Mouse (Mus musculus): ENCODE data around the gene Arhgef3. TPM values are rescaled to one million over a fixed set of nuclear protein-coding genes. Genes with fewer than 3 reads are reported as not detected.

Gene Arhgef3
- total and polyA plus RNA-seq, 2 experiments from 2014 or later, result 17.9 to 21.4 TPM

DNA sequence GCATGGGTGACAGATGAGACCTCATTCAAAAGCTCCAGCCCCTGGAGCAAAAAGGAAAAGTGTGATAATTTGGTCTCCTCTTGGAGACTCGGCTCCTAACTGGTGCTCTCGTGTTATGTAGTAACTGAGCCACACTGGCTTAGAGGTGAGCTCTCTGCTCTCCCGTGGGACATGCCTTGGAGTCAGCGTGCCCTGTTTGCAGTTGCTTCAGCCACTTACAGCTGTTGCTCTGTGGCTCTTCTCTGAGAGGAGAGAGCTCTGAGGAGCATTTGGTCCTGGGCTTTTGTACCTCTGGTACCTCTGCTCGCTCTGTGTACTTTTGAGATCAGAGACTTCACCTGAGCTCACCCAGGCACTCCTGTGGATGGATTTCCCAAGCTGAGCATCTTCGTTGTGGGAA is 40.4 kb downstream of the Arhgef3 start:
- 81% methylated on average over 6 of the region's 6 CpGs for WGBS
- Histone ChIP-seq H3K4me2 (ENCODE audit: low read depth, low read length) (no peak overlapping the region), H3K9ac (replicated peaks; ENCODE audit: low read depth, low read length) (no peak overlapping the region), H3K36me3 (replicated peaks; ENCODE audit: control insufficient read depth, insufficient read depth, low read length) (no peaks in the 10 kb centered on the region), H3K27me3 (ENCODE audit: control insufficient read depth, insufficient read depth, low read length) (no peaks in the 10 kb centered on the region), H3K4me1 (ENCODE audit: control insufficient read depth, insufficient read depth) (peaks cover 24% of the 10 kb centered on the region), H3K4me3 (ENCODE audit: low read depth, low read length) (no peak overlapping the region), H3K9me3 (replicated peaks; ENCODE audit: control insufficient read depth, low read length) (no peaks in the 10 kb centered on the region), H3K27ac (ENCODE audit: low read depth) (no peak overlapping the region)
- TF ChIP-seq CTCF (IDR thresholded peaks at IDR 0.05; ENCODE audit: low read depth) (no peak), EP300 (IDR thresholded peaks at IDR 0.05; ENCODE audit: low read depth) (no peak)
- DNase-seq (ENCODE audit: low spot score), result no peak
- no peak for ATAC-seq (ENCODE audit: insufficient read depth, low read depth)

DNA sequence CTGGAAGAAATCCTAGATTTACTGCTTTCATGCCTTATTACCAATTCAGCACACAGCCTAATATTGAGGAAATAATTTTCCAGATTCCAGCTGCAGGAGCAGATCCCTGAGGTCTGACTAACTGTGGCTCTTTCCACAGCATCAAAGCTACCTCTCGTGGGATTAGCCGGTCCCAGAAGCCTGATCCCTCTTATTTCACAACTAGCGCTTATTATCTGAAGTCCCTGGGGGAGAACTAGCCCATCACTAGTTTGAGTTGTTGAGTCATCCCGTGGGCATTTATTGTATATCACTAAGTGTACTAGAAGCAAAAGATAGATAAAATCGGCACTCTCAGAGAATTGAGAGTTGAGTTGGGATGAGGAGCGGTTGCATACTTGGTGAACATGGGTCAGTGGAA is 41.3 kb downstream of the Arhgef3 start:
- Histone ChIP-seq H3K9ac (replicated peaks; ENCODE audit: low read depth, low read length) (no peak overlapping the region), H3K4me2 (ENCODE audit: low read depth, low read length) (no peak overlapping the region), H3K27ac (ENCODE audit: low read depth) (no peak overlapping the region), H3K4me1 (ENCODE audit: control insufficient read depth, insufficient read depth) (peaks cover 15% of the 10 kb centered on the region), H3K27me3 (ENCODE audit: control insufficient read depth, insufficient read depth, low read length) (no peaks in the 10 kb centered on the region), H3K36me3 (replicated peaks; ENCODE audit: control insufficient read depth, insufficient read depth, low read length) (no peaks in the 10 kb centered on the region), H3K4me3 (ENCODE audit: low read depth, low read length) (no peak overlapping the region), H3K9me3 (replicated peaks; ENCODE audit: control insufficient read depth, low read length) (no peaks in the 10 kb centered on the region)
- 63% methylated on average over 6 of the region's 6 CpGs for WGBS
- ATAC-seq (ENCODE audit: insufficient read depth, low read depth) (no peak), DNase-seq (ENCODE audit: low spot score) (no peak)
- TF ChIP-seq EP300 (IDR thresholded peaks at IDR 0.05; ENCODE audit: low read depth), result no peak
- TF ChIP-seq CTCF (IDR thresholded peaks at IDR 0.05; ENCODE audit: low read depth), result no peak

DNA sequence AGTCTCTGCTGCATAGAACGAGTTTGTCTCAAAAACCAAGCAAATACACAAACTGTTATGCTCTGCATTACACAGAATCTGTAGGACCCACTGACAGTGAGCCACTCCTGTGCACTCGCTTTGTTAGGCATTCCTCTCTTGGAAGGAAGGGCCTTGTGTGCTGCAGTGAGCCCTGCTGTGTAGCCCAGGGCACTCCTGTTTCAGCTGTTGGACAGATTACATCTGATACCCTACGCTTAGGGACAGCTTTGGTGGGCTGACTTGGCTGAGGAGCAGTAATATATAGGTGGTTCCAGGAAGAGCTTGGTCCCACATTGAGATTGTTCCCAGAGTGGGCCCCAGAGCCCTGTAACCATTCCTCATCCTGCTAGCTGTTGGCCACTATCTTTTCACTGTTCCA is 43.4 kb downstream of the Arhgef3 start:
- Histone ChIP-seq H3K36me3 (replicated peaks; ENCODE audit: control insufficient read depth, insufficient read depth, low read length) (no peaks in the 10 kb centered on the region), H3K9me3 (replicated peaks; ENCODE audit: control insufficient read depth, low read length) (no peaks in the 10 kb centered on the region), H3K4me2 (ENCODE audit: low read depth, low read length) (no peak overlapping the region), H3K4me1 (ENCODE audit: control insufficient read depth, insufficient read depth) (peaks cover 8% of the 10 kb centered on the region; the same call in 1 of the 2 replicates), H3K4me3 (ENCODE audit: low read depth, low read length) (no peak overlapping the region), H3K27me3 (ENCODE audit: control insufficient read depth, insufficient read depth, low read length) (no peaks in the 10 kb centered on the region), H3K9ac (replicated peaks; ENCODE audit: low read depth, low read length) (no peak overlapping the region), H3K27ac (ENCODE audit: low read depth) (no peak overlapping the region)
- DNase-seq (ENCODE audit: low spot score), result no peak
- 85% methylated on average over 3 of the region's 3 CpGs for WGBS
- no peak for TF ChIP-seq EP300 (IDR thresholded peaks at IDR 0.05; ENCODE audit: low read depth)
- no peak for TF ChIP-seq CTCF (IDR thresholded peaks at IDR 0.05; ENCODE audit: low read depth)
- no peak for ATAC-seq (ENCODE audit: insufficient read depth, low read depth)

DNA sequence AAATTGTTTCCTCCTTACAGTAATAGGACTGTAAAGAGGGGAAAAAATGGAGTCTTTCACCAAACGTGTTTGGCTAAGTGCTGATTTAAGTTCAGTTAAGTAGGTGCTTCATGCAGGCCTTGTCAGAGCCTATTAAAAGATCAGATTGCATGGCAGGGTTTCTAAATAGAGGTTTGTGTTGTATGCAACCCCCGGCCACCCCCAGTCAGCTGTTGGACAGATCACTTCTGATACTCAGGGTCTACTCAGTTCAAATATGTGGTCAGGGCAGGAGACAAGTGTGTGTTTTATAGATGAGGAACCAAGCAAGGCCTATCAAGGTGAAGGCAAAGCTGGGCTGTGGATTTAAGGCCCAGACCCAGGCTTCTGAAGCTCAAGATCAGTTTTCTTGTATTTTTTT is 44.1 kb downstream of the Arhgef3 start:
- Histone ChIP-seq H3K36me3 (replicated peaks; ENCODE audit: control insufficient read depth, insufficient read depth, low read length) (no peaks in the 10 kb centered on the region), H3K9me3 (replicated peaks; ENCODE audit: control insufficient read depth, low read length) (no peaks in the 10 kb centered on the region), H3K4me2 (ENCODE audit: low read depth, low read length) (no peak overlapping the region), H3K27me3 (ENCODE audit: control insufficient read depth, insufficient read depth, low read length) (no peaks in the 10 kb centered on the region), H3K4me1 (ENCODE audit: control insufficient read depth, insufficient read depth) (peaks cover 8% of the 10 kb centered on the region; the same call in 1 of the 2 replicates), H3K4me3 (ENCODE audit: low read depth, low read length) (no peak overlapping the region), H3K9ac (replicated peaks; ENCODE audit: low read depth, low read length) (no peak overlapping the region), H3K27ac (ENCODE audit: low read depth) (no peak overlapping the region)
- WGBS, result 42% methylated on average over 2 of the region's 2 CpGs
- TF ChIP-seq EP300 (IDR thresholded peaks at IDR 0.05; ENCODE audit: low read depth) (no peak), CTCF (IDR thresholded peaks at IDR 0.05; ENCODE audit: low read depth) (no peak)
- no peak for DNase-seq (ENCODE audit: low spot score)
- ATAC-seq (ENCODE audit: insufficient read depth, low read depth), result no peak

DNA sequence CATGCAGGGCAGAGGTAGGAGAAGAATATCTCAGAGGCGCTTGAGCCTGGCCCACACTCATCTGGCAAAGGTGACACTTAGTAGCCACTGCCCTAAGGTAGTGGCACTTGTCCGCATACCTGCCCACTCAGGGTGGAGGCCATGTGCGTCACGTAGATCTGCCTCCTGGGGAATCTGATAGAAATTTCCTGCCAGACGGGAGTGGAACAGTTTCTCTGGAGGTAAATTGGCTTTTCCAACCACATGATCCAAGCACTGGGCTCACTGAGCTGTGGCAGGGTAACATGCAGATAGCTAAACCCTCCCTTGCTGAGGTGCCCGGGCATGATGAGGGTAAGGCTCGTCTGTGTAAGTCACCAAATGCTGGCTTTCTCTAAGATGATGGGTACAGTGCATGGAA is 46.1 kb downstream of the Arhgef3 start:
- TF ChIP-seq EP300 (IDR thresholded peaks at IDR 0.05; ENCODE audit: low read depth) (no peak), CTCF (IDR thresholded peaks at IDR 0.05; ENCODE audit: low read depth) (no peak)
- ATAC-seq (ENCODE audit: insufficient read depth, low read depth) (no peak), DNase-seq (ENCODE audit: low spot score) (no peak)
- WGBS, result 85% methylated on average over 7 of the region's 7 CpGs
- no peaks in the 10 kb centered on the region for H3K9me3 ChIP-seq (replicated peaks; ENCODE audit: control insufficient read depth, low read length)
- H3K27me3 ChIP-seq (ENCODE audit: control insufficient read depth, insufficient read depth, low read length), result no peaks in the 10 kb centered on the region
- H3K4me1 ChIP-seq (ENCODE audit: control insufficient read depth, insufficient read depth), result peaks cover 8% of the 10 kb centered on the region; the same call in 1 of the 2 replicates
- H3K4me3 ChIP-seq (ENCODE audit: low read depth, low read length), result no peak overlapping the region
- H3K4me2 ChIP-seq (ENCODE audit: low read depth, low read length), result no peak overlapping the region
- H3K27ac ChIP-seq (ENCODE audit: low read depth), result no peak overlapping the region
- no peaks in the 10 kb centered on the region for H3K36me3 ChIP-seq (replicated peaks; ENCODE audit: control insufficient read depth, insufficient read depth, low read length)
- no peak overlapping the region for H3K9ac ChIP-seq (replicated peaks; ENCODE audit: low read depth, low read length)

DNA sequence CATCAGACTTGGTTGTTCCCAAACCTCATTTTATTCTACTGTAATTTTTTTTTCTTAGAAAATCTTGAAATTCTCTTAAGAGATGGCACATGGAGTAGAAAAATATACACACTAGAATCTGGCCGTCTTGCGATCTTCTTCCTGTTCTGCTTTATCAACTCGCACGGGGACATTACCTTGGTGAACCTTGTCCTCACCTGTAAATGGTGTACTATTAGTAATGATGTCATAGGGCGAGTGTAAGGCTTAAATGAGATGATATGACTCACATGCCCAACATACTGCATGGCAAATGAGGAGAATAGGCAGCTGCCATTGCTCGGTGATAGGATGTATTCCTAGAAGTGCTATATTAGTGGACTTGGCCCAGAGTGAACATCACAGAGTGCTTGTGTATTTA is 49.9 kb downstream of the Arhgef3 start:
- DNase-seq (ENCODE audit: low spot score), result no peak
- Histone ChIP-seq H3K4me3 (ENCODE audit: low read depth, low read length) (no peak overlapping the region), H3K4me2 (ENCODE audit: low read depth, low read length) (no peak overlapping the region), H3K4me1 (ENCODE audit: control insufficient read depth, insufficient read depth) (peaks cover 8% of the 10 kb centered on the region), H3K9me3 (replicated peaks; ENCODE audit: control insufficient read depth, low read length) (no peaks in the 10 kb centered on the region), H3K27me3 (ENCODE audit: control insufficient read depth, insufficient read depth, low read length) (no peaks in the 10 kb centered on the region), H3K9ac (replicated peaks; ENCODE audit: low read depth, low read length) (no peak overlapping the region), H3K27ac (ENCODE audit: low read depth) (no peak overlapping the region), H3K36me3 (replicated peaks; ENCODE audit: control insufficient read depth, insufficient read depth, low read length) (no peaks in the 10 kb centered on the region)
- 89% methylated on average over 6 of the region's 6 CpGs for WGBS
- no peak for TF ChIP-seq EP300 (IDR thresholded peaks at IDR 0.05; ENCODE audit: low read depth)
- no peak for TF ChIP-seq CTCF (IDR thresholded peaks at IDR 0.05; ENCODE audit: low read depth)
- ATAC-seq (ENCODE audit: insufficient read depth, low read depth), result no peak
